Mouse (Mus musculus) 416B (cell line): ENCODE measurements around the gene Fem1a.

Source experiments
- DNase-seq: peaks from one replicate; pipeline ENCODE4 v3.0.0; 2011; ENCODE audit warnings: low read depth

The Fem1a gene

DNA sequence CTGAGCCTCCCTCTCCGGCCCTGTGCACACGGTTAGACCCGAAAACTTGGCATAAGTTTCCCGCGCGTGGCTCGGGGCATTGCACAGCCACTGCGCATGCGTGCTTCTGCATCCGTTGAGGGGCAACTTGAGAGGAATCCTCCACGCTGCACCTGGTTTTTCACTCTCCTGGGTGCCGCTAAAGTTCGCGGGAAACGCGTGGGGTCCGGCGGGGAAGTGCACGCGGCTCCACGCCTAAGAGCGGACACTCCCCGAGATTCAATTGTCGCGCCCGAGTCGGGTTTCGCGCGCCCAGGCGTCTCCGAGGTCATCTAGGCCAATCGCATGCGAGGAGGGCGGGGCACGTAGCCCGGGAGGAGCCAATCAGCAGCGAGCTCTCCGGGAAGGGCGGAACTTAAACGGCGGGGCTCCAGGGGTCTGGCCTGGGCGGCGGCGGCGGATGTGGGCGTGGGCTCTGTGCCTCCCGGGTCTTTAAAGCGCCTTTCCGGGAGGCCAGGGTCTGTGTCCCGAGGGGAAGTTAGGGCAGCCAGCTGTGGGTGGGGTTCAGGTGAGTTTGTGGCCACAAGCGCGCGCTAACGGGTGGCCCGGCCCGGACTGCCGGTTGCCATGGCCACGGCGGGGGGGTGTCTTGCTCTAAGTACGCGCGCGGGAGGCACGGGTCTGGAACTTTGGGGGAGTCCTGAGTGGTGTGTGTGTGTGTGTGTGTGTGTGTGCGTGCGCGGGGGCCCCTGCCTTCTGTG lies 47.4 kb downstream of the Fem1a start:
- peak; percentile 96 for DNase-seq

DNA sequence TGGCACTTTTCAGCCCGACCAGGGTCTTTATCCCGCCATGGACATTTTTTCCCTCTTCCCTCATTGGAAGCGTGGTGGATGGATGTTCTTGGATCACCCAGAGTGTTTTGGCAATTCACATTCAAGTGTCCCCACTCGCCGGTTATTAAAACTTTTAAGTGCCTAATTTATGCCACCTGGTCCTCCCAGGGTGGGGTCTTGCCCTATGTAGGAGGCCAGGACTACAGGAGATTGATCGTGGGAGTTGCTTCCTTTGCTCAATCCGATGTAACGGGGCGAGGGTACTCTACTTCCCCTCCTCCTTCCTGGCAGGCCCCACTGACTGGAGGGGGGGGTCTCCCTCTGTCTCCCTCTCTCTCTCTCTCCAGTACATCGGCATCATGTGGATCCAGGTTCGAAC lies 48.1 kb downstream of the Fem1a start:
- no peak for DNase-seq

DNA sequence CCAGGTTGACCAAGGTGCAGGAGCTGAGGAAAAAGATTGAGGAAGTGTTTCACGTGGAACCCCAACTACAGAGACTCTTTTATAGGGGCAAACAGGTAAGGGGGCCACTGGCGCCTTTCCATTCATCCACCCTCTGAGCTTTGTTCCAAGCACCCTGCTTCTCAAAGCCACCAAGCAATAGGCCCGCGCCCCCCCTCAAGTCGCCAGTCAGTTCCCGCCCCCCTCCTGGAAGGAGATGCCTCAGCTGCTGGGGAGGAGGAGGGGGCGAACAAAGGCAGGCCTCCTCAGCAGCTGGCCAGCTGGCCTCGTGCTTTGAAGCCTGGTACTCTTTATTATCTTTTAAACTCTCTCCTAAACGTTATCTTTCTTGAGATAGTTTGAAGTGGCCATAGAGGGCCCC lies 48.5 kb downstream of the Fem1a start:
- DNase-seq: no peak

GRCm38 (mm10) chr17:56305826-56306225 lies 49.2 kb downstream of the Fem1a start:
- no peak for DNase-seq

DNA sequence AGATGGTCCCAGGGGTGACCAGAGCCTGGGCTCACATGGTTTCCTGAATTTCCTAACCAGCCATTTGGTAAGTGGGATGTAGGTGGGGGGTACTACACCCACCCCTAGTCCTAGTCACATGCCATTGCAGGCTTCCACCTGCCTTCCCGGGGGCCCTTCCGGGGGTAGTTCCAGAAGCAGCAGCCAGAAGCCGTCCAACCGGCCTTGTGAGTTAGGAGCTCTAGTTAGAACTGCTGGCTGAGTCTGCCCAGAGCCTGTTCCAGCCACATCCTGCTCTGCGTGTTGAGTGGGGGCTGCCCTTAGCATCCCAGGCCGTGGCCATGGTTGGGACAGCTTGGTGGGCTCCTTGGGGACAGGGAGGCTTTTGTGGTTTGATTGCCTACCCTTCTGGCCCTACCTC lies 51.5 kb downstream of the Fem1a start:
- DNase-seq: no peak

DNA sequence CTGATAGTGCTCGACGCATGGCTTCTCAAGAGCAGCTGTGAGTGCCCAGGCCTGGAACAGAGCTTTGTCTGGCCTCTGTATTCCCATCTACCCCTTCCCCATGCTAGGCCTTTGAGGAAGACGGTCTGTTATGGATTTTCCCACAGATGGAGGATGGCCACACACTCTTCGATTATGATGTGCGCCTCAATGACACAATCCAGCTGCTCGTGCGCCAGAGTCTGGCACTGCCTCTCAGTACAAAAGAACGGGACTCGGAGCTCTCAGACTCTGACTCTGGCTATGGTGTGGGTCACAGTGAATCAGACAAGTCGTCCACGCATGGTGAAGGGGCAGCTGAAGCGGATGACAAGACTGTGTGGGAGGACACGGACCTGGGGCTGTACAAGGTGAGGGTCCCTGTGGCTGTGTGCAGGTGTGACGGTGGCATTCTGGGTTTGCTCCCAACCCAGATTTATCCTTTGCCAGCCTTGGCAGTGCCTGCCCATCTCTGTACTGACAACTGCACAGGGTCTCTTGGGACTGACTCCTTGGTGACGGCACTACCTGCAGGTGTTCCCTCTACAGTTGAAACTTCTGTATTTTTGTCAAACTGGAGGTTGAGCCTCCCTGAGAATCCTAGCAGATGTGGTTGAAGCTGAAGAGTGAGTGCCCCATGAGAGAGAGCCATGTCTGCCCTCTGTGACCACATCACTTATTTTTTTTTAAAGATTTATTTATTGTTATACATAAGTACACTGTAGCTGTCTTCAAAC lies 52.8 kb downstream of the Fem1a start:
- DNase-seq: no peak
